Mouse (Mus musculus): ENCODE measurements at regions not wholly inside any gene's neighbourhood (a gene's known extent, or its start where the extent isn't known, plus 50 kb on each side); places are given as distances from the start of the nearest gene placed in this dataset.
A peak's percentile ranks its signal among the peaks of the same experiment; 100 is the strongest.
"Not testable (repeated sequence)": the region's sequence is repeated elsewhere in the genome, so short reads cannot be mapped to it uniquely, and the experiment has no call there.

DNA sequence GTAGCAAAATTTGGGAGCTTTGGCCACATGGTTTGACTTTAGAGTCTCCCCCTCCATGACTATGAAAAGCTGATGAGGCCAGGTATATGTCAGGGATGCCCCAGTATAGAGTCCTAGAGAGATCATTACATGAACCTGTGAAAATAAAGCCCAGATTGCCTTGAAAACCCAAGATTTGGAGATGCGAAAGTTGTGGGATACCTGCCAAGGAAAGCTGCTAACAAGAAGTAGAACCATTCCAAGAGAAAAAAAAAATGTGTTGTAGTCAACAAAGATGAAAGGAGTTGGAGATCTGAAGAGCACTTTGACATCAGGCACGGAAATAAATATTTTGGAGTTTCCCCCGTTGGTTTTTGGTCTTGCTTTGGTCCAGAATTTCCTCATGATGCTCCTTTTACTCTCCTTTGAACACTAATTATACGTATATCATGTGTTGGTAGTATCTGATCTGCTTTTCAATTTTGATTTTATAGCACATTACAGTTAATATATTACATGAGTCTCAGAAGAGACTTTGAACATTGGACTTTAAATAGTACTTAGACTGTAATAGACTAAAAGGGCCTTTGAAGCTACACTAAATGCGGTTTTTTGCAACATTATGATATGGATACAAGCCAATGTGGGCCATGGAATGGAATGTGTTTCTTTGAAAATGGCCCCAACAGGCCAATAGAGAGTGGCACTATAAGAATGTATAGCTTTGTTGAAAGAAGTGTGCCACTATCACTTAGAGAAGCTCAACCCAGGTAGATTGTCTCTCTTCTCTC, 461.2 kb downstream of the Jrkl start:
- WGBS, result 51% methylated on average over 5 of the region's 5 CpGs
- H3K27ac ChIP-seq (ENCODE audit: insufficient read depth, low read depth, low read length), result peak overlapping the region; percentile 64
- no peaks in the 10 kb centered on the region; the same call in 1 of the 2 replicates for H3K4me1 ChIP-seq (ENCODE audit: control insufficient read depth, insufficient read depth, low read length)
- no peaks in the 10 kb centered on the region for H3K27me3 ChIP-seq (replicated peaks; ENCODE audit: control insufficient read depth, insufficient read depth, low read length)
- DNase-seq, result peak; percentile 66
- no peaks in the 10 kb centered on the region for H3K36me3 ChIP-seq (ENCODE audit: control insufficient read depth, insufficient read depth, low read length)
- TF ChIP-seq CTCF (conservative IDR thresholded peaks at IDR 0.05; ENCODE audit: insufficient read depth, insufficient read length, low read depth, low read length), result no peak
- no peak for TF ChIP-seq POLR2A (IDR thresholded peaks at IDR 0.05; ENCODE audit: low read depth, low read length)
- no peak overlapping the region for H3K4me3 ChIP-seq (ENCODE audit: insufficient read depth, low read depth, low read length)

DNA sequence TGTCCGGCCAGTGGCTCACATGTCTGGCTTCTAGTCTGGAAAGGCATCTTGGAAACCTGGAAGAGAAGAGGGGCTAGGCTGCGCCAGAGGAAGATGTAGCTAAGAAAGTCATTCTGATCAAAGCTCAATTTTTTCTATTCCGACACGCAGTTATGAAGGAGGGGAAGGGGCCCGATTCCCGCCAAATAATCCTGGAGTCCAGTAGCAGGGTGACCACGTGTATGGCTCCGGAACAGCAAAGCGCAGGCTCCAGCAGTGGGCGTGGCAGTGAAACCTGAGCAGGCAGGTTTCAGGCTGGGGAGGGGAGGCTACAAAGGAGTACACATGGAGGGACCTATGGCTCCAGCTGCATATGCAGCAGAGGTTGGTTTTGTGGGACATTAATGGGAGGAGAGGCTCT, 491.8 kb downstream of the Jrkl start:
- H3K27ac ChIP-seq (ENCODE audit: insufficient read depth, low read depth, low read length); H3K4me1 ChIP-seq (ENCODE audit: control insufficient read depth, insufficient read depth, low read length); H3K4me3 ChIP-seq (ENCODE audit: insufficient read depth, low read depth, low read length); DNase-seq; H3K36me3 ChIP-seq (ENCODE audit: control insufficient read depth, insufficient read depth, low read length); H3K27me3 ChIP-seq (replicated peaks; ENCODE audit: control insufficient read depth, insufficient read depth, low read length): not testable (repeated sequence)
- 73% methylated on average over 10 of the region's 10 CpGs for WGBS

Measured in kidney, adult 2 months (tissue).